Mouse (Mus musculus): ENCODE data around the gene Crlf1. TPM values are rescaled to one million over a fixed set of nuclear protein-coding genes. Genes with fewer than 3 reads are reported as not detected.

Gene Crlf1
- polyA plus RNA-seq, 1 experiment, result 1.1 TPM

DNA sequence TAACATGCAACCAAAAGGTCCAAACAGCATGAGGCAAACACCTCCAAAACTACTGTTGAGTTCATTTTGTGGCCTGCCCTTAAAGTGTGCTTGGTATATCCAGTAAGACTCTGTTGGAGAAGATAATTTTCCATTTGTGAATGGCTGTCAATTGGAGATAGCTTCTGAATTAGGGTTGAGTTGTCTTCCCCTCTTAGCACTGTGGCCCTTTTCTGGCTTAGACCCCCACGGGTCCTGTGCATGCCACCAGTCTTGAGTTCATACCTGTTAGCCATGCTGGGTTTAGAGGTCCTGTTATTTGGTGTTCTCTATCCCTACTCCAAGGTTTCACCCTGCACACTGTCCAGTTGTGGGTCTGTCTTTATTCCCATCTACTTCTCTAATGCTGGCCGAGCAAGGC lies 18.8 kb downstream of the Crlf1 start:
- DNase-seq (ENCODE audit: low read depth, low spot score), result no peak
- WGBS, result 91% methylated on average over 2 of the region's 2 CpGs

DNA sequence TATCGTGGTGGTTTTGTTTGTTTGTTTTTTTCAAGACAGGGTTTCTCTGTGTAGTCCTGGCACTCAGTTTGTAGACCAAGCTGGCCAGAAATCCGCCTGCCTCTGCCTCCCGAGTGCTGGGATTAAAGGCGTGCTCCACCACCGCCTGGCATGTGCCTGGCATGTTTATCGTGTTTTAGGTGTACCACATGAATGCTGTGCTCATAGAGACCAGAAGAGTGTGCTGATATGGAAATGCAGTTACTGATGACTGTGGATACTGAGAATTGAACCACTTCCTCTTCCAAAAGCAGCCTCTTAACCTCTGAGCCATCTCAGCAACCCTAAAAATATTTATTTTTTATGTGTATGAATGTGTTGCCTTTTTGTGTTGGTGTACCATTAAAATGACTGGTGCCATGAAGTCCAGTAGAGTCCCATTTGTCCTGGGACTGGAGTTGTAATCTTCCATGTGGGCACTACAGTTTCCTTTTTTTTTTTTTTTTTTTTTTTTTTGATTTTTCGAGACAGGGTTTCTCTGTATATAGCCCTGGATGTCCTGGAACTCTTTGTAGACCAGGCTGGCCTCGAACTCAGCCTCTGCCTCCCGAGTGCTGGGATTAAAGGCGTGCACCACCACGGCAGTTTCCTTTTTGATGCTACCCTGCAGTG lies 19.4 kb downstream of the Crlf1 start:
- no peak for DNase-seq (ENCODE audit: low read depth, low spot score)
- 84% methylated on average over 11 of the region's 11 CpGs for WGBS

DNA sequence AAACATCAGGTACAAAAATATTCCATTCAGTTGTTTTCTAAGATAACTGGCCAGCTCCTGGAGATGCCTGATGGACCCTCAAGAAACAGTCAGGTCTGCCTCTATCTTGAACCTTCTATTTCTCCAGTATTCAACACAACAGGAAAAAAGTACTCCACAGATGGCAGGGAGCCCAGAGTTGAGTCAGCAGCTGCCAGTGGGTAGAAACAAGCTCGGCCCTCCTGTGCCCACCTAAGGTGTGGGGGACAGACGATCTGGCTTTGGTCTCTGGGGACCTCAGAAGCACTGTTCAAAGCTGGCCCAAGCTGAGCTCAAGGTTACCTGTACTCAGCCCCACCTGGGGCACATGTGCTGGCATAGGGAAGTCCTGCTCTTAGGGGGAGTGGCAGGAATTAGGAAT lies 20.5 kb downstream of the Crlf1 start:
- WGBS, result 20% methylated on average over 2 of the region's 2 CpGs

DNA sequence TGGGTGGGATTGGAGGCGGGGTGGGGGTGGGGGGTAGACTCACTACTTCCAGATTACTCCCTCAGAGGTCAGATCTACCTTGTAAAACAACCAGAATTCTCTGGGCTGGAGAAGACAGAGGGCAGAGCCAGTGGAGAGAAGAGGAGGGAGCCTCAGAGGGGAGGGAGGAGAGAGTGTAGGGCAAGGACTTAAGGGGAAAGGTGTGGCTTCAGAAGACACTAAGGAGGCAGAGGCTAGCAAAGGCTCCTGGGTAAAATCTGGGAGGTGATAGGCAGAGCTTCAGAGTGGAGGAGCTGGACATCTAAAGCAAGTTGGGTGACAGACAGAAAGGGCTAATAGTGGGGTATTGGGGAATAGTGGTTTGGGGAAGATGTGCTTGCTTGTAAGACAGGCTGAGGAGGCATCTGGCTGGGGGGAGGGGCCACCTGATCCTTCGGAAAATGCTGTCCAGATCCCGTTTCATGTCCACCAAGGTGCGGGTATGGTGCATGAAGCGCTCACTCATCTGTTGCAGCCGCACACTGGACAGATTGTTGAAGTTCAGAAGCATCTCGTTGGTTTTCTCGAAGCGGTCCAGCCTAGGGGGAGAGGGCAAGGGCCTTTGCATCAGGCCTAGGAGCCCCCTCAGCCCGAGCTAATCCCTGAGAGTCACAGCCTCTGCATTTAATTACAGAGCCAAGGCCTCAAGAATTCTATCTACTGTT lies 25.1 kb downstream of the Crlf1 start:
- DNase-seq (ENCODE audit: low read depth, low spot score), result no peak
- 81% methylated on average over 10 of the region's 10 CpGs for WGBS

More for the DNA sequence above, 20.5 kb downstream of the Crlf1 start:
- no peak for DNase-seq (ENCODE audit: low read depth, low spot score)

DNA sequence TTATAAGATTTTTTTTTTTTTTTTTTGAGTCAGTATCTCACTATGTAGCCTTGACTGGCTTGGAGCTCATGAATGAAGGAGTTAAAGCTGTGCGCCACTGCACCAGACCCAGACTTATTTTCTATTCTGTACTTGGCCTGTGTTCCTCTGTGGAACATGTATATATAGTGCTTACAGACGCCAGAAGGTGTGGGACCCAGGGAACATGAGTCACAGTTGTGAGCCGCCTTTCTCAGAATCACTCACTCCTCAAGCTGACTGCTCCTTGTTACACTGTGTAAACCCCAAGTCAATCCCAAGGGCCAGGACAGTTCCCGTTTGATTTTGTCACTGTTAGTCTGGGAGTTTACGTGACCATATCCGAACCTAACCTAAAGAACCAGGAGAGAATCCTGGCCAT lies 26.1 kb downstream of the Crlf1 start:
- WGBS, result 85% methylated on average over 6 of the region's 6 CpGs
- DNase-seq (ENCODE audit: low read depth, low spot score), result no peak

DNA sequence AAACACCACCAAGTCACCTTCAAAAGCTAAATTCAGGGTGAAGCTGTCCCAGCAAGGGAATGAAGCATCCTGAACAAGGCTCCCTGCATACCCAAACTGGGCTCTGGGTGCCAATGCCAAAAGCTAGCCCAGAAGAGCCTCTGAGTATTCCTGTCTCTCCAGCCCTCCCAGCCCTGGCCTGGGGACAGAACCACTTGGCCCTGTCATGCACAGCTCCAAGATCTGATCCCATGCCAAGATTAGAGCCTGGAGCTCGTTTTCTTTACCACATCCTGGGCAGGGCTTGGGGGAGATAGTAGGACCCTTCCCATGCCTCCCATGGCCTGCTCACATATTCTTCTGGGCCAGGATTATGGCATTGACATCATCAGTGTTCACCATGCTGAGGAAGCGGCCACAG lies 26.6 kb downstream of the Crlf1 start:
- 57% methylated on average over 2 of the region's 2 CpGs for WGBS
- DNase-seq (ENCODE audit: low read depth, low spot score), result no peak

DNA sequence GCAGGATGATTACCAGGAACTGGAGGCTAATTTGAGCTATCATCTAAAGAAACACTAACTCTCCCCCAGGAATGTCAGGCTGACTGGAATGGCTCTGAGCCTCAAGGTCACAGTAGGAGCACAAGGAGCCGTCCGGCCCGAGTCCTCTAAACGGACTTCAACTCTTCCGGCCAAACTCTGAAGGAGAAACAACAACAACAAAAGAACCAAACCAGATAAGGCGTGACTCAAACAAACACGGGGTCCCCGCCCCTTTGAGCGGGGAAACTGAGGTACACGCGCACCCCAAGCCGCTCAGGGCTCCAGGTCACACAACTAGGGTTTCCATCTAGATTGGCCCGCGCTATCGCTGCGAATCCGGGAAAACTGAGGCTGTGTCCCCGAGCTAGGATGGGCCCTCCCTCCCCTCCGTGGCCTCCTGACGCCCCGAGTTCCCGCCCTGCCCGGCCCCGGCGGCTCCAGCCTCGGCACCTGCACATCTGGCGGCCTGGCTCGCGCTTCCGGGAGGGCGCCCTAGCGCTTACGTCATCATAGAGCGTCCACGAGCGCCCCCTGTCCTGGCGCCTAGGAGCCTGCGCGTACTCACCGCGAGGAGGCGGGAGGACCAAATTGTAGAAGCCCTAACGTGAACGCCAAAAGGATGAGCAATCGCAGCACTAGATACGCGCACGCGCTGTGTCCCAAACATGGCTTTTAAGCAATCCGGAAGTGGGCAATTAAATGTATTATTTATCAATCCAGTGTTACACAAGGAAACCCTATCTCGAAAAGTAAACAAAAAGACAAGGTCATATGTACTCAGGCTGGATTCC lies 29.8 kb downstream of the Crlf1 start:
- WGBS, result 1% methylated on average over 51 of the region's 51 CpGs
- peak; percentile 97 for DNase-seq (ENCODE audit: low read depth, low spot score)

DNA sequence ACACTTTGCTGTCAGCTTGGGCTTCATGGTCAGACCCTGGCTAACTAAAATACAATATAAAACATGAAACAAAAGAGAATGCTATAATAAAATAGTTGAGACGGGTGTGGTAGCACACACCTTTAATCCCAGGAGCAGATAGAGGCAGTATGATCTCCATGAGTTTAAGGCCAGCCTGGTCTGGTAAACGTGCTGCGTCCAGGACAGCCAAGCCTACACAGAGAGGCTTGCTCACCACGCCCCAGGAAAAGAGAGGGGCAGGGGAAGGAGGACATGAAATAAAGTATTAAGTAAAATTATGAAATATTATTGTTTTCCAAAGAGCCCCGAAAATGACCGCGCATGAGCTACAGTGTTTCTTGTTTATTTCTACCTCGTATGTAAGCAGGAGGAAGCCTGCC lies 34.2 kb downstream of the Crlf1 start:
- under 1% methylated on average over 8 of the region's 8 CpGs for WGBS
- DNase-seq (ENCODE audit: low read depth, low spot score), result no peak

DNA sequence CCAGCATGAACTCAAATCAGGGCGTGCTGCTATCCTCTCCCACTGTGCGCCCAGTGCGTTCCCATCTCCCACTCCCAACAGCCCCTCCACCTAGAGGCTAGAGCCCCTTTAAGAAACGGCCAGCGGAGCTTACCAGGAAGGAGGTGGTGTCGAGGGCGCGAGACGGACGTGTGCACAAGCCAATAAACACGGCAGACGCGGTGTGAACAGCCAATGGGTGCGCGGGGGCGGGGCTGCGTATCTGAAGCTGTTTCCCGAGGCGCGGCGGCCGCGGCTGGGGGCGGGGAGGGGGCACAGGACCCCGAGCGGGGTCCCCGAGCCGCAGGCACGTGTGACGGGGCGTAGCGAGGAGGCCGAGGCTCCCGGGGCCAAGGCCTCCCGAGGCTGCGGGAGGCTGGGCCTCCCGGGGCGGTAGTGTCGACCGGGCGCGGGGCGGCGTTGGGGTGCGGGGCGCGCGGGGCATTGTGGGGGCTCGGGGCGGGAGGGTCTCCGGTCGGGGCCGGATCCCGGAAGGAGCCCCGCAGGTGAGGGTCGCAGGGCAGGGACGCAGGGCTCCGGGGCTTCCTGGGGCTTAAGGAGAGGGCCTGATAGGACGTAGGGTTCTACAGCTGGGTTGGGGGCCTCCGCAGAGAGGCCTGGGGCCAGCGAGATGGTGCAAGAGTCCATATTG lies 34.7 kb downstream of the Crlf1 start, which contains the start of the genes Fkbp8 and Kxd1:
Gene Fkbp8, plus strand, starts transcription at position 213 of the 670 bp plus-strand sequence.
Gene Kxd1, minus strand, starts transcription at position 445 of the 670 bp plus-strand sequence.
- WGBS, result under 1% methylated on average over 53 of the region's 61 CpGs
- no peak for DNase-seq (ENCODE audit: low read depth, low spot score)

DNA sequence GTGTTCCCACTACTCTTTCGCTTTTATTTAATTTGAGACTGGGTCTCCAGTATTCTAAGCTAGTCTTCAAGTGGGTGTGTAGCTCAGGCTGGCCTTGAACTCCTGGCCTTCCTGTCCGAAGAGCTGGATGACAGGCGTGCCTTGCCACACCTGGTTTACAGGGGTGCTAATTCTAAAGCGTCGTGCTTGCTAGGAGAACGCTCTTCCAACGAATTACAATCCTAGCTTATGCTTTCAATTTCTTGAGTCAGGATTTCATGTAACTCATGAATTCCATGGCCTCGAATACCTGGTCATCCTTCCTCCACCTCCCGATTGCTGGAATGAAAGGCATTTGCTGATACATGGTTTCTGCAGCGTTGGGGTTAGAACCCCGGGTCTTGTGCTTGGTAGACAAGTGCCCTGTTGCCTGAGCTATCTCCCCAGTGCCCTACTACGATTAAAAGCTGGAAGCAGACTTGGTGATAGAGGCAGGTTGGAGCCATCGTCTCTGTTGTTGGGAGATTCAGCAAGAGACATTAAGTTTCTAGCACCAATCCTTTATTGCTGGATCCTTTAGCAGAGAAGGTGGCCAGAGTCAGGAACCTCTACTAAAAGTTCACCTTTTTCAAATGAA lies 35.3 kb downstream of the Crlf1 start:
- WGBS, result 8% methylated on average over 13 of the region's 13 CpGs
- DNase-seq (ENCODE audit: low read depth, low spot score), result no peak

DNA sequence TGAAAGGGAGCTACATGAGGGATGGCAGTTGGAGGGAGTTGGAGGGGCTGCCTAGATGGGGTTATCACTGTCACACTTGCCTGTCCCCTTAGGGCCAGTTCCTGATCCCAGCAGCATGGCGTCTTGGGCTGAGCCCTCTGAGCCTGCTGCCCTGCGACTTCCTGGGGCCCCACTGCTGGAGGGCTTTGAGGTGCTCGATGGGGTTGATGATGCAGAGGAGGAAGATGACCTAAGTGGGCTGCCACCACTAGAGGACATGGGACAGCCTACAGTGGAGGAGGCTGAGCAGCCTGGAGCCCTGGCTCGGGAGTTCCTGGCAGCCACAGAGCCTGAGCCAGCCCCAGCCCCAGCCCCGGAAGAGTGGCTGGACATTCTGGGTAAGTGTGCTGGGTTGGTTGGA lies 36.3 kb downstream of the Crlf1 start:
- 62% methylated on average over 5 of the region's 5 CpGs for WGBS
- DNase-seq (ENCODE audit: low read depth, low spot score), result no peak

DNA sequence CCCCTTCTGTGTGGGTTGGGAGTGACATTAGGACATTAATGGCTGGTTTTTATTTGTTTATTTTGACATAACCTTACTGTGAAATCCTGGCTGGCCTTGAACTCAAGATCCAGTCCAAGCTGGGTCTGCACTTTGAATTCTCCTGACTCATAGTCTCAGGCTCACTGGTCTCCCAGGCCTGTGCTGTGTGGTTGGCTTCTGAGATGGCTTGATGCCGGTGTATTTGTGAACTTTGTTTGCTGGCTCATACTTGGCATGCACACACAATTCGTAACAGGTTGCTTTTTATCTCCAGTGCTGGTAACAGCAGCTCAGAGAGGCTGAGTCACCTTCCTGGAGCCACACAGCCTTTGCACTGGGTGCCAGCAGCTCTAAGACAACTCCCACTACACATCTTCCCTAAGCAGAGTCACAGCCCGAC lies 36.8 kb downstream of the Crlf1 start:
- WGBS, result 61% methylated on average over 3 of the region's 3 CpGs
- no peak for DNase-seq (ENCODE audit: low read depth, low spot score)

DNA sequence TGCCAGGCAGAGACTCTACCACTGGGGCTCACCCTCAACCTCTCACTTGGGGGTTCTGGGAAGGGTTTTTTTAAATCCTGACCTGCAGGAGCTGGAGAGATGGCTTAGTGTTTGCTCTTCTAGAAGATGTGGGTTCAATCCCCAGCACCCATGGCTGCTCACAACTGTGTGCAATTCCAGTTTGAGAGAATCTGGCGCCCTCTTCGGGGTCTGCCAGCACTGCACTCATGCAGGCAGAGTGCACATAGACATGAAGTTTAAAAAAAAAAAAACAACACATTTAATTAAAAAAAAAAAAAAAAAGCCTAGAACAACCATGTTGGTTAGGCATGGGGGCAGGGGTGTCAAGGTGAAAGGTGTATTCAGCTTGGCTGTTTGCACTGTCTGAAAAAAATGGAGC lies 37.4 kb downstream of the Crlf1 start:
- no peak for DNase-seq (ENCODE audit: low read depth, low spot score)
- 94% methylated on average over 2 of the region's 2 CpGs for WGBS

DNA sequence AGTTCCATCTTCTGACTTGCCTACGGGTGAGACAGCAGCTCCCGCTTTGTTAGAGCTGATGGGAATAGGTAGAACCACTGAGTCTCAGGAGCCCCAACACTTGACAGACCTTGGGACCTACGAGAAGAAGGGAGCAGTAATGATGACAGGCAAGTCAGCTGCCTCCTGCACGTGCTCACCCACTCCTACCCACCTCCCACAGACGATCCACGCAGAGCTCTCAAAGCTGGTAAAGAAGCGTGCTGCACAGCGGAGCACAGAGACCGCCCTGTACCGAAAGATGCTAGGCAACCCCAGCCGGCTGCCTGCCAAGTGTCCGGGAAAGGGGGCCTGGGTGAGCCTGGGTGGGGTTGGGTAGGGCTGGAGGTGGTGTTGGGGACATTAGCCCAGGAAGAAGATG lies 41.3 kb downstream of the Crlf1 start:
- 85% methylated on average over 12 of the region's 12 CpGs for WGBS
- no peak for DNase-seq (ENCODE audit: low read depth, low spot score)

DNA sequence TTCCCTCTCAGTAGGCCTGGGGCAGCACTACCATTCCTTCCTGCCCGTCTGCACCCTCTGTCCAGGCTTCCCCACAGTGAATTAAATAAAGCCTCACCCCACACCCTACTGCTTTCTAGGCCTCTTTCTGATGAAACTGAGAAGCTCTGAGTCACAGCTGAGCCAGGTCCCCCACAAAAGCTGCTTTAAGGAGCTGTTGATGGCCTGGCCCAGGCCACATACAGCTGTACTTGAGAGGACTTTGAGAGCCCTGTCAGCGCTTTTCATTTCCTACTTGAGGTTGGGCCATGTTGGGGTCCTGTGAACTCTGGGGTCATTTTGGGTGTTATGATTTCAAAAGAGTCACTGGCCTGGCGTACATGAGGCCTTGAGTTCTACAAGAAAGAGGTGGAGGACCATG lies 42.3 kb downstream of the Crlf1 start:
- no peak for DNase-seq (ENCODE audit: low read depth, low spot score)
- 95% methylated on average over 3 of the region's 3 CpGs for WGBS

DNA sequence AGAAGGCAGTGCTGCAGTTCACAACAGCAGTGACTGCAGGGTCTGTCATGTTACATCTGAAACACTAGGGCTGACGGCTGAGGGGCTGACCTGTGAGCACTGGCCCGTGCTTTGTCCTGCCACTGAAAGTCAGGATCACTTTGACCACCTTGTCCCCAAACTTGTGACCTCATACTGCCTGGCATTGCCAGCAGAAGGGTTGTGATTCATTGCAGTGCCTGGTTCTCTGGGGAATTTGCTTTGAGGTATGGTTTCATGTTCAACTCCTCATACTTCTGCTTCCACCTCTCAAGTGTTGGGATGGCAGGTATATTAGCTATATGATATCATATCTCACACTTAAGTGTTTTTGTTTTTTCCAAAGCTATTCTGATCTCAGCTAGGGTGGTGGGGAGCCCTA lies 42.7 kb downstream of the Crlf1 start:
- DNase-seq (ENCODE audit: low read depth, low spot score), result no peak
- WGBS, result 94% methylated on average over 2 of the region's 2 CpGs

DNA sequence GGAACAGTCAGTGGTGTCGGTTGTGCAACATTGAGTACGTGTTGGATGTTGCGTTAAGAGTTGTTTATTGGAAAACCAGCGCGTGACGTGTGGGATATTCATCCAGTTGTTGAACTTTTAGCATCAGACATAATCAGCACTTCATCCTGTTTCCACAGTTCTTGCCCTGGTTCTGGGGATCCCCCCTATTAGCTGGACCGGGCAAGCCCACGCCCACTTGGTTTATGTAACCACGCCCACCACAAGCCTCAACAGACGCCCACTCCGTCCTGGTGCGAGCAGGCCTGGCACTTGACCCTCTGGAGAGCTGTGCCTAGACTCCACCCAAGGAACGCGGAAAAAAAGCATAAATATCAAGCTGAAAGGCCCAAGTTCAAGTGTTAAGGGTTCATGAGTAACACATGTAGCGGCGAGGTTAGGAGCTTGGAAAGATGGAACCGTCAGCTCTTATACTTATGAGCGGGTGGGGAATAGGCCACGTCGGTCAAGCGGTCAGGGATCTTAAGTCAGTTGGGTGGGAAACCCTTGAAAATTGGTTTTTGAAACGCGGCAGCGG lies 45.1 kb downstream of the Crlf1 start:
- 5% methylated on average over 24 of the region's 24 CpGs for WGBS
- DNase-seq (ENCODE audit: low read depth, low spot score), result no peak

DNA sequence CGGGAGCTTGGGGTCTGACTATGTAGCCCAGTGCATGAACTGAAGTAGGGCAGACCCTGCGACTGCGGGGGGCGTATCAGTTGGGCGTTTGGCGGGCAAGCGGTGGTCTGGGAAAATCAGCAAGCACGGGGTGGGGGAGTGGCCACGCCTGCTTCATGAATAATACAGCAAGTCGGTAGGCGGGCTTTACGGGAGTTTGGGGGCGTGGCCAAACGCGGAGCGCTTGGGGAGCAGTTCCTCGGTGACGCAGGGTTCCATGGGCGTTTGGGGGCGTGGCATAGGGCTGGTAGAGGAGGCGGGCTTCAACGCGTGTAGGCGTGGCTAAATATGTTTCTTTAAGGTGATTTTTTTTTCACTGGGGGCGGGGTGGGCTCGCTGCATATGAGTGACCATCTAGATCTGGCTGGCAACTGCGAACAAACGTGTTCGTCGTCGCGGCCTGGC lies 45.7 kb downstream of the Crlf1 start:
- DNase-seq (ENCODE audit: low read depth, low spot score), result peak; percentile 97
- WGBS, result 1% methylated on average over 32 of the region's 32 CpGs
